Mouse (Mus musculus): ENCODE measurements around the gene S100b. TPM values are rescaled to one million over a fixed set of nuclear protein-coding genes. Genes with fewer than 3 reads are reported as not detected.

Gene S100b
- total and polyA plus RNA-seq, 2 experiments from 2014 or later: 7.7 to 12.9 TPM

GRCm38 (mm10) chr10:76262431-76262830, 8.8 kb downstream of the S100b start:
- Histone ChIP-seq H3K27ac (ENCODE audit: low read depth, low read length) (no peak overlapping the region), H3K9me3 (ENCODE audit: low read length) (no peaks in the 10 kb centered on the region), H3K4me3 (ENCODE audit: low read depth, low read length) (no peak overlapping the region), H3K27me3 (ENCODE audit: insufficient read depth, low read length) (no peaks in the 10 kb centered on the region), H3K9ac (replicated peaks; ENCODE audit: low read length, poor library complexity, severe bottlenecking) (no peak overlapping the region), H3K4me1 (ENCODE audit: insufficient read depth, low read length) (no peaks in the 10 kb centered on the region), H3K36me3 (ENCODE audit: insufficient read depth, low read length) (peaks cover 39% of the 10 kb centered on the region), H3K4me2 (ENCODE audit: low read depth, low read length, poor library complexity, severe bottlenecking) (no peak overlapping the region)
- ATAC-seq (ENCODE audit: low FRiP score) (no peak), DNase-seq (ENCODE audit: low spot score) (no peak)
- TF ChIP-seq CTCF (IDR thresholded peaks at IDR 0.05): no peak
- WGBS: 74% methylated on average over 4 of the region's 4 CpGs

GRCm38 (mm10) chr10:76271238-76271637, 17.6 kb downstream of the S100b start:
- Histone ChIP-seq H3K36me3 (ENCODE audit: insufficient read depth, low read length) (peaks cover 83% of the 10 kb centered on the region), H3K9ac (replicated peaks; ENCODE audit: low read length, poor library complexity, severe bottlenecking) (no peak overlapping the region), H3K27ac (ENCODE audit: low read depth, low read length) (no peak overlapping the region), H3K4me3 (ENCODE audit: low read depth, low read length) (no peak overlapping the region), H3K4me1 (ENCODE audit: insufficient read depth, low read length) (no peaks in the 10 kb centered on the region), H3K4me2 (ENCODE audit: low read depth, low read length, poor library complexity, severe bottlenecking) (no peak overlapping the region), H3K9me3 (ENCODE audit: low read length) (no peaks in the 10 kb centered on the region), H3K27me3 (ENCODE audit: insufficient read depth, low read length) (no peaks in the 10 kb centered on the region)
- peak; percentile 74 for TF ChIP-seq CTCF (IDR thresholded peaks at IDR 0.05)
- WGBS: 58% methylated on average over 8 of the region's 8 CpGs
- peak; percentile 30 for DNase-seq (ENCODE audit: low spot score)
- ATAC-seq (ENCODE audit: low FRiP score): no peak; the same call in 1 of the 2 replicates

DNA sequence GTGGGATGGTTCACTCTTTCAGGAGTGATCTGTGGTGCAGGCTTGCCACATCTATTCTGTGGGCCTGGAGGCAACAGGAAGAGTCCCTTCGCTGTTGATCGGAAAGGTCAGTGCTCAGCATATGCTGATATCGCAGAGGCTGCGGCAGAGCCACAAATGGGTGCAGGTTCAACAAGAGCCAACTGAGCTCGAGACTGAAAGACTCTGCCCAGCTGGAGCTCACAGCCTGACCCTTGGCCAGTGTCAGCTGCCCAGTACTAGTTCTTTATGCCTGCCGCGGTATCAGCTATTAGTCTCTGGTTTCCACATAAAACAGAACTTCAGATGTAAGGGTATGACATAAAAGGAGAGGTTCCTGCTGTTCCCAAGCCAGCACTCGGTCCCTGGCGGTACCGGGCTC, 21.6 kb downstream of the S100b start:
- H3K27ac ChIP-seq (ENCODE audit: low read depth, low read length): no peak overlapping the region
- no peak for TF ChIP-seq CTCF (IDR thresholded peaks at IDR 0.05)
- 82% methylated on average over 10 of the region's 10 CpGs for WGBS
- H3K4me1 ChIP-seq (ENCODE audit: insufficient read depth, low read length): no peaks in the 10 kb centered on the region
- no peaks in the 10 kb centered on the region for H3K9me3 ChIP-seq (ENCODE audit: low read length)
- DNase-seq (ENCODE audit: low spot score): no peak
- H3K27me3 ChIP-seq (ENCODE audit: insufficient read depth, low read length): no peaks in the 10 kb centered on the region
- no peak overlapping the region for H3K4me2 ChIP-seq (ENCODE audit: low read depth, low read length, poor library complexity, severe bottlenecking)
- no peak for ATAC-seq (ENCODE audit: low FRiP score)
- H3K4me3 ChIP-seq (ENCODE audit: low read depth, low read length): no peak overlapping the region
- H3K36me3 ChIP-seq (ENCODE audit: insufficient read depth, low read length): peaks cover 71% of the 10 kb centered on the region
- no peak overlapping the region for H3K9ac ChIP-seq (replicated peaks; ENCODE audit: low read length, poor library complexity, severe bottlenecking)

GRCm38 (mm10) chr10:76278541-76279097, 25.0 kb downstream of the S100b start:
- Histone ChIP-seq H3K27me3 (ENCODE audit: insufficient read depth, low read length) (no peaks in the 10 kb centered on the region), H3K4me2 (ENCODE audit: low read depth, low read length, poor library complexity, severe bottlenecking) (no peak overlapping the region), H3K4me3 (ENCODE audit: low read depth, low read length) (no peak overlapping the region), H3K9ac (replicated peaks; ENCODE audit: low read length, poor library complexity, severe bottlenecking) (no peak overlapping the region), H3K36me3 (ENCODE audit: insufficient read depth, low read length) (peaks cover 74% of the 10 kb centered on the region), H3K4me1 (ENCODE audit: insufficient read depth, low read length) (no peaks in the 10 kb centered on the region), H3K27ac (ENCODE audit: low read depth, low read length) (no peak overlapping the region), H3K9me3 (ENCODE audit: low read length) (no peaks in the 10 kb centered on the region)
- DNase-seq (ENCODE audit: low spot score) (no peak), ATAC-seq (ENCODE audit: low FRiP score) (no peak)
- 69% methylated on average over 5 of the region's 5 CpGs for WGBS
- no peak for TF ChIP-seq CTCF (IDR thresholded peaks at IDR 0.05)

DNA sequence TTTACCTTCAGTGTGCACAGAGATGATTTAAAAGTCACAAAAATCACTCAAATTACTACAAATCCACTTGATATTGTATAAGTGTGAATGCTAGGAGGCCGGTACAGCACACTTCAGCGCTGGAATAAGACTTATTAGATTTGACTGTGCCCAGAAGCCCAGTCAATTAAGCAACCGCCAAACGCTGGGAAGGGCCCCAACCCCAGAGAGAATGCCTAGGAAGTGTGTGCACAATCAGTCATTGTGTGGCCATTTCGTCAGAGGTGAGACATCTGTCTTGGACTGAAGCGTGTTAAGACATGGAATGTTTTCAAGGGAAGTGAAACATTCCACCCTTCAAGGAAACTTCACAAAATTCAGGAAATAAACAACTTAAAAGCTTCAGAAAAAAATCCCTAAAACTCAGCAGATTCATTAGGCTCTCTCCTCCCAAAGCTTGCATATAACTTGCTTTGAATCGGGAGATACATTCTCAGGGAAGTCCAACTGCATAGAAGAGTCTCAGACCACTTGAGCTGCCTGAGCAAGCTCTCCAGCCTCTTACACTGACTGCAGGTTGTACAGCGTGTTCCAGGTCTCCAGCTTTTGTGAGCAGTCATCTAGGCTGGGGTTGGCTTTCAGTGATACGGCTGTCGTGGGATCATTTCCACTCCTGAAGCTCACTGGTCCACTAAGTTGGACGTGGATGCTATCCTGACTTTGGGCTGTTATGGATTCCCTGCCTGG, 34.8 kb downstream of the S100b start:
- WGBS: 84% methylated on average over 11 of the region's 11 CpGs

GRCm38 (mm10) chr10:76289052-76289451, 35.4 kb downstream of the S100b start:
- WGBS: 96% methylated on average over 5 of the region's 5 CpGs
- peaks cover 87% of the 10 kb centered on the region for H3K36me3 ChIP-seq (ENCODE audit: insufficient read depth, low read length)

More for the DNA sequence above, 34.8 kb downstream of the S100b start:
- no peaks in the 10 kb centered on the region for H3K27me3 ChIP-seq (ENCODE audit: insufficient read depth, low read length)
- ATAC-seq (ENCODE audit: low FRiP score) (no peak), DNase-seq (ENCODE audit: low spot score) (no peak)
- no peak overlapping the region for H3K4me2 ChIP-seq (ENCODE audit: low read depth, low read length, poor library complexity, severe bottlenecking)
- H3K27ac ChIP-seq (ENCODE audit: low read depth, low read length): no peak overlapping the region
- H3K9me3 ChIP-seq (ENCODE audit: low read length): no peaks in the 10 kb centered on the region
- no peak for TF ChIP-seq CTCF (IDR thresholded peaks at IDR 0.05)
- no peak overlapping the region for H3K4me3 ChIP-seq (ENCODE audit: low read depth, low read length)
- H3K36me3 ChIP-seq (ENCODE audit: insufficient read depth, low read length): peaks cover 87% of the 10 kb centered on the region
- no peak overlapping the region for H3K9ac ChIP-seq (replicated peaks; ENCODE audit: low read length, poor library complexity, severe bottlenecking)
- no peaks in the 10 kb centered on the region for H3K4me1 ChIP-seq (ENCODE audit: insufficient read depth, low read length)

More at GRCm38 (mm10) chr10:76289052-76289451, 35.4 kb downstream of the S100b start:
- H3K27ac ChIP-seq (ENCODE audit: low read depth, low read length): no peak overlapping the region
- H3K4me3 ChIP-seq (ENCODE audit: low read depth, low read length): no peak overlapping the region
- no peaks in the 10 kb centered on the region for H3K27me3 ChIP-seq (ENCODE audit: insufficient read depth, low read length)
- H3K4me1 ChIP-seq (ENCODE audit: insufficient read depth, low read length): no peaks in the 10 kb centered on the region
- TF ChIP-seq CTCF (IDR thresholded peaks at IDR 0.05): no peak
- no peak overlapping the region for H3K9ac ChIP-seq (replicated peaks; ENCODE audit: low read length, poor library complexity, severe bottlenecking)
- H3K9me3 ChIP-seq (ENCODE audit: low read length): no peaks in the 10 kb centered on the region
- no peak for DNase-seq (ENCODE audit: low spot score)
- no peak for ATAC-seq (ENCODE audit: low FRiP score)
- no peak overlapping the region for H3K4me2 ChIP-seq (ENCODE audit: low read depth, low read length, poor library complexity, severe bottlenecking)
